Mouse (Mus musculus) stomach, embryonic 16.5 days (tissue): ENCODE data around the gene Cfl1. TPM values are rescaled to one million over a fixed set of nuclear protein-coding genes. Genes with fewer than 3 reads are reported as not detected.
A peak's percentile ranks its signal among the peaks of the same experiment; 100 is the strongest.

Source experiments
- ATAC-seq: fragments of 200-750 bp; cut with Nextera tagmentation; 2 replicates; pipeline ENCODE4 v1.8.0; 2017; ENCODE audit warnings: moderate number of reproducible peaks, moderate TSS enrichment; ENCODE audit not compliant: insufficient read depth, low FRiP score
- H3K27ac ChIP-seq: fragments of 300-500 bp; sonication (generic); 2 replicates; pipeline ENCODE4 v1.5.1; 2014; ENCODE audit warnings: low read length
- H3K27me3 ChIP-seq: fragments of 300-500 bp; sonication (generic); 2 replicates; pipeline ENCODE4 v1.6.1; 2014; ENCODE audit warnings: low read length, control low read depth, mixed read lengths; ENCODE audit not compliant: control insufficient read depth, insufficient read depth
- H3K36me3 ChIP-seq: fragments of 300-500 bp; sonication (generic); 2 replicates; pipeline ENCODE4 v1.6.1; 2014; ENCODE audit warnings: low read length; ENCODE audit not compliant: control insufficient read depth, insufficient read depth
- H3K4me1 ChIP-seq: fragments of 300-500 bp; sonication (generic); 2 replicates; pipeline ENCODE4 v1.6.1; 2014; ENCODE audit warnings: low read length, control low read depth, mixed read lengths; ENCODE audit not compliant: control insufficient read depth, insufficient read depth
- H3K4me2 ChIP-seq: fragments of 300-500 bp; sonication (generic); 2 replicates; pipeline ENCODE4 v1.6.1; 2014; ENCODE audit warnings: low read depth, low read length, mixed read lengths
- H3K4me3 ChIP-seq: fragments of 300-500 bp; sonication (generic); replicated peaks from 2 replicates; pipeline ENCODE4 v1.5.1; 2014; ENCODE audit warnings: mild to moderate bottlenecking, low read length
- H3K9ac ChIP-seq: fragments of 300-500 bp; sonication (generic); 2 replicates; pipeline ENCODE4 v1.6.1; 2014; ENCODE audit warnings: low read length
- H3K9me3 ChIP-seq: fragments of 300-500 bp; sonication (generic); replicated peaks from 2 replicates; pipeline ENCODE4 v1.6.1; 2016; ENCODE audit warnings: low read length, control low read depth; ENCODE audit not compliant: control insufficient read depth
- WGBS: fragments of 180-500 bp; shearing (Covaris S2); extraction: QIAGEN DNeasy Blood & Tissue Kit; methylation state at CpG from one replicate; pipeline ENCODE4 v1.1.7; 2014; 5-methylcytosine and 5-hydroxymethylcytosine counted together
- polyA plus RNA-seq: library from polyadenylated mRNA; unstranded; fragments of >200 nt; fragmentation: Nextera tagmentation; extraction: Ambion mirVana; gene quantifications from 2 replicates; pipeline ENCODE4 v1.2.1, GENCODE M21; 2015

Gene Cfl1
- polyA plus RNA-seq, 1 experiment from 2014 or later, result 2,288 TPM

GRCm38 (mm10) chr19:5461411-5461810 is 28.8 kb upstream of the Cfl1 start:
- no peaks in the 10 kb centered on the region for H3K27me3 ChIP-seq
- peaks cover 29% of the 10 kb centered on the region for H3K36me3 ChIP-seq
- ATAC-seq, result no peak
- H3K4me2 ChIP-seq, result peak overlapping the region; percentile 90
- no peaks in the 10 kb centered on the region for H3K9me3 ChIP-seq
- peak overlapping the region; percentile 82 for H3K9ac ChIP-seq
- no peak overlapping the region for H3K27ac ChIP-seq
- H3K4me3 ChIP-seq, result peak overlapping the region; percentile 76
- H3K4me1 ChIP-seq, result peaks cover 26% of the 10 kb centered on the region
- 88% methylated on average over 6 of the region's 6 CpGs for WGBS

- Histone ChIP-seq H3K9ac (no peak overlapping the region), H3K4me3 (no peak overlapping the region), H3K9me3 (no peaks in the 10 kb centered on the region), H3K27ac (no peak overlapping the region), H3K27me3 (no peaks in the 10 kb centered on the region), H3K36me3 (peaks cover 29% of the 10 kb centered on the region), H3K4me1 (peaks cover 19% of the 10 kb centered on the region), H3K4me2 (no peak overlapping the region)
- no peak for ATAC-seq
- 88% methylated on average over 9 of the region's 9 CpGs for WGBS
Measured at GRCm38 (mm10) chr19:5463212-5463611, 27.0 kb upstream of the Cfl1 start.

- Histone ChIP-seq H3K4me1 (peaks cover 17% of the 10 kb centered on the region), H3K4me3 (peak overlapping the region; percentile 25), H3K27ac (peak overlapping the region; percentile 14; the same call in 1 of the 2 replicates), H3K4me2 (peak overlapping the region; percentile 46), H3K9ac (peak overlapping the region; percentile 55), H3K36me3 (peaks cover 29% of the 10 kb centered on the region), H3K27me3 (no peaks in the 10 kb centered on the region), H3K9me3 (no peaks in the 10 kb centered on the region)
- ATAC-seq, result peak; percentile 15; the same call in 1 of the 2 replicates
- WGBS, result 35% methylated on average over 15 of the region's 15 CpGs
Measured at GRCm38 (mm10) chr19:5463791-5464562, 26.3 kb upstream of the Cfl1 start.

- no peak overlapping the region for H3K4me3 ChIP-seq
- H3K4me1 ChIP-seq, result peaks cover 14% of the 10 kb centered on the region
- no peak for ATAC-seq
Measured at GRCm38 (mm10) chr19:5465037-5465436, 25.2 kb upstream of the Cfl1 start.

GRCm38 (mm10) chr19:5466916-5467500 is 23.2 kb upstream of the Cfl1 start:
- WGBS, result 88% methylated on average over 6 of the region's 6 CpGs
- peaks cover 24% of the 10 kb centered on the region for H3K36me3 ChIP-seq
- no peak overlapping the region for H3K4me2 ChIP-seq

More at GRCm38 (mm10) chr19:5465037-5465436, 25.2 kb upstream of the Cfl1 start:
- Histone ChIP-seq H3K27me3 (no peaks in the 10 kb centered on the region), H3K36me3 (peaks cover 29% of the 10 kb centered on the region), H3K9me3 (no peaks in the 10 kb centered on the region), H3K9ac (no peak overlapping the region), H3K27ac (no peak overlapping the region), H3K4me2 (no peak overlapping the region)
- 94% methylated on average over 8 of the region's 8 CpGs for WGBS

GRCm38 (mm10) chr19:5468374-5468773 is 21.9 kb upstream of the Cfl1 start, which contains the start of gene Ctsw:
Ctsw (minus strand) TSS chr19:5468507.
- Histone ChIP-seq H3K4me2 (no peak within 1 kb of the TSS), H3K36me3 (peaks cover 18% of the 10 kb centered on the region), H3K9me3 (no peaks in the 10 kb centered on the region), H3K4me1 (peaks cover 6% of the 10 kb centered on the region), H3K27me3 (no peaks in the 10 kb centered on the region), H3K27ac (no peak within 1 kb of the TSS), H3K4me3 (no peak within 1 kb of the TSS), H3K9ac (peak within 1 kb of the TSS; percentile 7; the same call in 1 of the 2 replicates)
- 30% methylated on average over 5 of the region's 5 CpGs for WGBS
- no peak for ATAC-seq

More at GRCm38 (mm10) chr19:5466916-5467500, 23.2 kb upstream of the Cfl1 start:
- H3K9ac ChIP-seq, result no peak overlapping the region
- H3K27ac ChIP-seq, result no peak overlapping the region
- no peak overlapping the region for H3K4me3 ChIP-seq
- no peaks in the 10 kb centered on the region for H3K27me3 ChIP-seq
- H3K9me3 ChIP-seq, result no peaks in the 10 kb centered on the region
- H3K4me1 ChIP-seq, result peaks cover 6% of the 10 kb centered on the region
- ATAC-seq, result no peak

GRCm38 (mm10) chr19:5471846-5472245 is 18.4 kb upstream of the Cfl1 start:
- Histone ChIP-seq H3K27me3 (no peaks in the 10 kb centered on the region), H3K4me2 (no peak overlapping the region), H3K9me3 (no peaks in the 10 kb centered on the region), H3K4me3 (no peak overlapping the region), H3K27ac (no peak overlapping the region), H3K36me3 (no peaks in the 10 kb centered on the region), H3K9ac (no peak overlapping the region), H3K4me1 (peaks cover 13% of the 10 kb centered on the region; the same call in 1 of the 2 replicates)
- ATAC-seq, result no peak
- WGBS, result 45% methylated on average over 5 of the region's 5 CpGs

GRCm38 (mm10) chr19:5472857-5473256 is 17.4 kb upstream of the Cfl1 start:
- Histone ChIP-seq H3K9ac (no peak overlapping the region), H3K4me2 (no peak overlapping the region), H3K4me3 (no peak overlapping the region), H3K4me1 (peaks cover 13% of the 10 kb centered on the region; the same call in 1 of the 2 replicates), H3K9me3 (no peaks in the 10 kb centered on the region), H3K36me3 (no peaks in the 10 kb centered on the region), H3K27ac (no peak overlapping the region), H3K27me3 (no peaks in the 10 kb centered on the region)
- no peak for ATAC-seq
- WGBS, result 74% methylated on average over 3 of the region's 3 CpGs

GRCm38 (mm10) chr19:5473720-5474119 is 16.5 kb upstream of the Cfl1 start, which contains the start of gene Efemp2:
Efemp2 (plus strand) TSS chr19:5473954.
- under 1% methylated on average over 22 of the region's 22 CpGs for WGBS
- Histone ChIP-seq H3K9me3 (no peaks in the 10 kb centered on the region), H3K36me3 (no peaks in the 10 kb centered on the region), H3K9ac (peak within 1 kb of the TSS; percentile 80), H3K4me1 (peaks cover 13% of the 10 kb centered on the region; the same call in 1 of the 2 replicates), H3K4me2 (peak within 1 kb of the TSS; percentile 84), H3K4me3 (peak within 1 kb of the TSS; percentile 53), H3K27ac (peak within 1 kb of the TSS; percentile 69), H3K27me3 (no peaks in the 10 kb centered on the region)
- peak; percentile 86 for ATAC-seq
